Mouse (Mus musculus): ENCODE results near the gene Lsm3. TPM values are rescaled to one million over a fixed set of nuclear protein-coding genes. Genes with fewer than 3 reads are reported as not detected.

Gene Lsm3
- polyA plus RNA-seq, 1 experiment: 207 TPM

- H3K36me3 ChIP-seq (ENCODE audit: control insufficient read depth, insufficient read depth): peaks cover 68% of the 10 kb centered on the region
- TF ChIP-seq USF1 (IDR thresholded peaks at IDR 0.05; ENCODE audit: low read depth): no peak
- TF ChIP-seq MYOD1 (IDR thresholded peaks at IDR 0.05; ENCODE audit: control insufficient read depth, insufficient read length, low read depth): no peak
- no peak for TF ChIP-seq FOSL1 (IDR thresholded peaks at IDR 0.05; ENCODE audit: insufficient read depth, low read length, poor library complexity, severe bottlenecking)
- TF ChIP-seq MAX (IDR thresholded peaks at IDR 0.05): no peak
- TF ChIP-seq MYOG (IDR thresholded peaks at IDR 0.05; ENCODE audit: control insufficient read depth, extremely low read depth, insufficient read length): no peak
- no peak for TF ChIP-seq CTCF (IDR thresholded peaks at IDR 0.05; ENCODE audit: control insufficient read depth, insufficient read depth, insufficient read length)
- no peak for TF ChIP-seq CEBPB (IDR thresholded peaks at IDR 0.05; ENCODE audit: low read depth)
- no peak overlapping the region for H3ac ChIP-seq (ENCODE audit: control insufficient read depth, insufficient read length, low read depth)
- no peaks in the 10 kb centered on the region for H3K79me2 ChIP-seq (ENCODE audit: control insufficient read depth, insufficient read depth)
- no peak overlapping the region for H3K4me3 ChIP-seq (ENCODE audit: insufficient read depth, poor library complexity, severe bottlenecking)
- H3K27me3 ChIP-seq (ENCODE audit: control insufficient read depth, insufficient read depth, insufficient read length): no peaks in the 10 kb centered on the region
- H3K79me3 ChIP-seq (ENCODE audit: low read depth): no peaks in the 10 kb centered on the region
These were observed 28.8 kb upstream of the Lsm3 start for GRCm38 (mm10) chr6:91486736-91487453.

- Histone ChIP-seq H3K79me3 (ENCODE audit: low read depth) (no peaks in the 10 kb centered on the region), H3K27me3 (ENCODE audit: control insufficient read depth, insufficient read depth, insufficient read length) (no peaks in the 10 kb centered on the region), H3K4me3 (ENCODE audit: insufficient read depth, poor library complexity, severe bottlenecking) (no peak overlapping the region), H3K79me2 (ENCODE audit: control insufficient read depth, insufficient read depth) (no peaks in the 10 kb centered on the region), H3ac (ENCODE audit: control insufficient read depth, insufficient read length, low read depth) (no peak overlapping the region), H3K36me3 (ENCODE audit: control insufficient read depth, insufficient read depth) (peaks cover 51% of the 10 kb centered on the region)
- TF ChIP-seq USF1 (IDR thresholded peaks at IDR 0.05; ENCODE audit: low read depth) (no peak), FOSL1 (IDR thresholded peaks at IDR 0.05; ENCODE audit: insufficient read depth, low read length, poor library complexity, severe bottlenecking) (peak; percentile 78), MAX (IDR thresholded peaks at IDR 0.05) (peak; percentile 57), MYOD1 (IDR thresholded peaks at IDR 0.05; ENCODE audit: control insufficient read depth, insufficient read length, low read depth) (peak; percentile 57), CEBPB (IDR thresholded peaks at IDR 0.05; ENCODE audit: low read depth) (peak; percentile 100), CTCF (IDR thresholded peaks at IDR 0.05; ENCODE audit: control insufficient read depth, insufficient read depth, insufficient read length) (no peak)
These were observed 27.1 kb upstream of the Lsm3 start for GRCm38 (mm10) chr6:91488496-91489212.

DNA sequence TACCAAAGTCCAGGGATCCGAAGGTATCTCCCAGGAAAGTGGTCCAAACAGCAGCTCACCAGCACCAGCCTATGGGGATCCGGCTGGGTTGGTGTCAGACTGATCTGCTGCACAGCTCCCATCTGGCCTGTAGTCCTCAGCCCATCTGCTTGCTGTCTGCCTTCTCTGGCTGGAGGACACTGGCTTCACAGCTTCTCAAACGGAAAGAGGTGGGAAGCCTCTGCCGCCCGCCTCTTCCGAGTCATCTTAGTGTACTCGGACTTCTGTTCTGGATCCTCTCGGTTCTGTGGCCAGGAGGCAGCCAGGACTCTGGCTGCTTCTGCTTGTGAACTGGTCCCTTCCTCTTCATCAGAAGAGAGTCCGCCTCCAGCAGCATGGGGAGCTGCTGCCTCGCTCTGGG is 25.9 kb upstream of the Lsm3 start:
- H3K4me3 ChIP-seq (ENCODE audit: insufficient read depth, poor library complexity, severe bottlenecking): no peak overlapping the region
- TF ChIP-seq USF1 (IDR thresholded peaks at IDR 0.05; ENCODE audit: low read depth): no peak
- TF ChIP-seq MAX (IDR thresholded peaks at IDR 0.05): no peak
- TF ChIP-seq FOSL1 (IDR thresholded peaks at IDR 0.05; ENCODE audit: insufficient read depth, low read length, poor library complexity, severe bottlenecking): no peak
- TF ChIP-seq CTCF (IDR thresholded peaks at IDR 0.05; ENCODE audit: control insufficient read depth, insufficient read depth, insufficient read length): no peak
- TF ChIP-seq MYOD1 (IDR thresholded peaks at IDR 0.05; ENCODE audit: control insufficient read depth, insufficient read length, low read depth): no peak
- TF ChIP-seq CEBPB (IDR thresholded peaks at IDR 0.05; ENCODE audit: low read depth): no peak
- no peak for TF ChIP-seq MYOG (IDR thresholded peaks at IDR 0.05; ENCODE audit: control insufficient read depth, extremely low read depth, insufficient read length)
- H3K27me3 ChIP-seq (ENCODE audit: control insufficient read depth, insufficient read depth, insufficient read length): no peaks in the 10 kb centered on the region
- no peaks in the 10 kb centered on the region for H3K79me3 ChIP-seq (ENCODE audit: low read depth)
- peaks cover 39% of the 10 kb centered on the region for H3K36me3 ChIP-seq (ENCODE audit: control insufficient read depth, insufficient read depth)
- H3ac ChIP-seq (ENCODE audit: control insufficient read depth, insufficient read length, low read depth): peak overlapping the region; percentile 30
- no peaks in the 10 kb centered on the region for H3K79me2 ChIP-seq (ENCODE audit: control insufficient read depth, insufficient read depth)

DNA sequence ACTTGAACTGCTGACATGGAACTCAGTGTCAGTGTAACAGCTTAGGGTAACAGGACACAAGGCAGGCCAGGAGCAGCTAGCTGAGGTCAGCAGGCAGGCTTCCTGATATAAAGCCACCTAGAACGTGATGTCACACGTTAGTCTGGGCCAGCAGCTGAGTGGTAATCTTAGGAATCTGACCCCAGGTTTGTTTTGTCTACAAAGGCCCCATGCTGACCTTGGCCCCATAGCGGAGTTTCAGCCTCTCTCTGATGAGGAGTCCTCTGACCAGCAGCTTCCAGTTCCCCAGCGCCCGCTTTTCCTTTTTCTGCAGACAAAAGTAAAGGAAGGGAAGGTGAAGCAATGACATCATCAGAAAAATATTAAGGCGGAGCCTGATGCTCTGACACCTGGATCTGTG is 24.7 kb upstream of the Lsm3 start:
- no peak overlapping the region for H3K4me3 ChIP-seq (ENCODE audit: insufficient read depth, poor library complexity, severe bottlenecking)
- no peaks in the 10 kb centered on the region for H3K79me3 ChIP-seq (ENCODE audit: low read depth)
- TF ChIP-seq MYOD1 (IDR thresholded peaks at IDR 0.05; ENCODE audit: control insufficient read depth, insufficient read length, low read depth) (no peak), FOSL1 (IDR thresholded peaks at IDR 0.05; ENCODE audit: insufficient read depth, low read length, poor library complexity, severe bottlenecking) (no peak), CEBPB (IDR thresholded peaks at IDR 0.05; ENCODE audit: low read depth) (no peak), CTCF (IDR thresholded peaks at IDR 0.05; ENCODE audit: control insufficient read depth, insufficient read depth, insufficient read length) (no peak), MYOG (IDR thresholded peaks at IDR 0.05; ENCODE audit: control insufficient read depth, extremely low read depth, insufficient read length) (no peak), USF1 (IDR thresholded peaks at IDR 0.05; ENCODE audit: low read depth) (no peak), MAX (IDR thresholded peaks at IDR 0.05) (no peak)
- H3K79me2 ChIP-seq (ENCODE audit: control insufficient read depth, insufficient read depth): no peaks in the 10 kb centered on the region
- H3K27me3 ChIP-seq (ENCODE audit: control insufficient read depth, insufficient read depth, insufficient read length): no peaks in the 10 kb centered on the region
- H3ac ChIP-seq (ENCODE audit: control insufficient read depth, insufficient read length, low read depth): no peak overlapping the region
- H3K36me3 ChIP-seq (ENCODE audit: control insufficient read depth, insufficient read depth): peaks cover 27% of the 10 kb centered on the region

DNA sequence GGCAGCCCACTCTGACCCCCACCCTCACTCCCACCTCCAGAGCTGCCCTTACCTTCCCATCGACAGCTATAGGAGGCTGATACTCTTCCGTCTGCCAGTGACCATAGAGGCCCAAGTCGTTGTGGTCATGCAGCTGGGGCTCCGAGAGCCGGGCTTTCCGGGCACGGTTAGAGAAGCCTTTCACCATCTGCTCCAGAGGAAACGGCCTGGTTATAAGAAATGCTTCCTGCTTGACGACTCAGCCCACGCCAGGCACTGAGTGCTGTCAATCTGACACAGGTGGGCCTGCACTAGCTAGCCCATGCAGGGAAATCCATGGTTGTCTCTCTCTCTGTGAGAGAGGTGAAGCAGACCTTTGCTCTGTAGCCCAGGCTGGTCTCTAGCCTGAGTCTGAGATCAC is 22.7 kb upstream of the Lsm3 start:
- Histone ChIP-seq H3K4me3 (ENCODE audit: insufficient read depth, poor library complexity, severe bottlenecking) (no peak overlapping the region), H3K36me3 (ENCODE audit: control insufficient read depth, insufficient read depth) (peaks cover 8% of the 10 kb centered on the region), H3K79me3 (ENCODE audit: low read depth) (no peaks in the 10 kb centered on the region), H3ac (ENCODE audit: control insufficient read depth, insufficient read length, low read depth) (no peak overlapping the region), H3K79me2 (ENCODE audit: control insufficient read depth, insufficient read depth) (no peaks in the 10 kb centered on the region), H3K27me3 (ENCODE audit: control insufficient read depth, insufficient read depth, insufficient read length) (no peaks in the 10 kb centered on the region)
- TF ChIP-seq CTCF (IDR thresholded peaks at IDR 0.05; ENCODE audit: control insufficient read depth, insufficient read depth, insufficient read length) (no peak), CEBPB (IDR thresholded peaks at IDR 0.05; ENCODE audit: low read depth) (no peak), MYOD1 (IDR thresholded peaks at IDR 0.05; ENCODE audit: control insufficient read depth, insufficient read length, low read depth) (no peak), MYOG (IDR thresholded peaks at IDR 0.05; ENCODE audit: control insufficient read depth, extremely low read depth, insufficient read length) (no peak), FOSL1 (IDR thresholded peaks at IDR 0.05; ENCODE audit: insufficient read depth, low read length, poor library complexity, severe bottlenecking) (no peak), USF1 (IDR thresholded peaks at IDR 0.05; ENCODE audit: low read depth) (no peak), MAX (IDR thresholded peaks at IDR 0.05) (no peak)
